Mouse (Mus musculus) hindbrain, embryonic 10.5 days (tissue): ENCODE results near the gene Prodh2. TPM values are rescaled to one million over a fixed set of nuclear protein-coding genes. Genes with fewer than 3 reads are reported as not detected.

Experiments used
- DNase-seq: peaks from one replicate; pipeline ENCODE4 v3.0.0-alpha.2; 2017; ENCODE audit warnings: low spot score
- H3K27ac ChIP-seq: fragments of 300-500 bp; sonication (generic); 2 replicates; pipeline ENCODE4 v1.5.1; 2016; ENCODE audit warnings: mild to moderate bottlenecking, moderate library complexity
- H3K27me3 ChIP-seq: fragments of 300-500 bp; sonication (generic); 2 replicates; pipeline ENCODE4 v1.6.1; 2016; ENCODE audit warnings: mild to moderate bottlenecking; ENCODE audit not compliant: poor library complexity, insufficient read depth, severe bottlenecking
- H3K36me3 ChIP-seq: fragments of 300-500 bp; sonication (generic); 2 replicates; pipeline ENCODE4 v1.6.1; 2016; ENCODE audit warnings: mild to moderate bottlenecking, moderate library complexity
- H3K4me1 ChIP-seq: fragments of 300-500 bp; sonication (generic); replicated peaks from 2 replicates; pipeline ENCODE4 v1.6.1; 2016; ENCODE audit warnings: mild to moderate bottlenecking
- H3K4me3 ChIP-seq: fragments of 300-500 bp; sonication (generic); 2 replicates; pipeline ENCODE4 v1.5.1; 2016; ENCODE audit warnings: mild to moderate bottlenecking, moderate library complexity
- H3K9me3 ChIP-seq: fragments of 300-500 bp; sonication (generic); 2 replicates; pipeline ENCODE4 v1.6.1; 2016; ENCODE audit warnings: mild to moderate bottlenecking, moderate library complexity
- WGBS: fragments of 180-500 bp; shearing (Covaris S2); methylation state at CpG from one replicate; pipeline ENCODE4 v1.1.7; 2016; 5-methylcytosine and 5-hydroxymethylcytosine counted together
- polyA plus RNA-seq: library from polyadenylated mRNA; unstranded; fragments of >200 nt; fragmentation: Nextera tagmentation; extraction: Ambion mirVana; gene quantifications from 2 replicates; pipeline ENCODE4 v1.2.1, GENCODE M21; 2016

The Prodh2 gene
- 0.40 TPM in 1 of 2 replicates, not detected in the other for polyA plus RNA-seq

DNA sequence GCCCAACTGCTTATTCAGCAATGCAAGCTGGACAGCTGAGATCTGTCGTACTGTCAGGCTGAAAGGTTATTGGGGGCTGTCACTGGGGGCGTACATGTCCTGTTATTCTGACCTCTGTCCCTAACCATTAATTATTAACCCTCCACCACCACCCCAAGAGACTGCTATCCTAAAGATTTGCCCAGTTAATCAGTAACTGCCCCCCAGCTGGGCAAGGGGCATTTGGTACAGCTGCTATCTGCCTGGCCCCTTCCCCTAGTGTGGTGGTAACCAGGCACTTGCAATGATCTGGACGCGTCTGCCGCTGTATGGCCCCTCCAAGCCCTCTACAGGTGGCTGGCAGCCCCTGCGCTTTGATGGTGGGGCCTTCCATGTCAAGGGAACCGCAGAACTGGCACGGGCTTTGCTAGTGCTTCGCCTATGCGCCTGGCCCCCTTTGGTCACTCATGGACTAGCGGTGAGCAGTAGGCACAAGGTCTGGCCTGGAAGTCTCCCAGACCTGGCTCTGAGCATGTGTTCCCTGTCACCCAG, at the start of gene Prodh2:
Gene Prodh2, plus strand, starts transcription at position 222 of the 531 bp plus-strand sequence.
- Histone ChIP-seq H3K27me3 (peaks cover 5% of the 10 kb centered on the region; the same call in 1 of the 2 replicates), H3K4me1 (peaks cover 4% of the 10 kb centered on the region; the same call in 1 of the 2 replicates), H3K4me3 (no peak within 1 kb of the TSS), H3K9me3 (no peaks in the 10 kb centered on the region), H3K36me3 (no peaks in the 10 kb centered on the region), H3K27ac (no peak within 1 kb of the TSS)
- no peak for DNase-seq
- 55% methylated on average over 11 of the region's 11 CpGs for WGBS

DNA sequence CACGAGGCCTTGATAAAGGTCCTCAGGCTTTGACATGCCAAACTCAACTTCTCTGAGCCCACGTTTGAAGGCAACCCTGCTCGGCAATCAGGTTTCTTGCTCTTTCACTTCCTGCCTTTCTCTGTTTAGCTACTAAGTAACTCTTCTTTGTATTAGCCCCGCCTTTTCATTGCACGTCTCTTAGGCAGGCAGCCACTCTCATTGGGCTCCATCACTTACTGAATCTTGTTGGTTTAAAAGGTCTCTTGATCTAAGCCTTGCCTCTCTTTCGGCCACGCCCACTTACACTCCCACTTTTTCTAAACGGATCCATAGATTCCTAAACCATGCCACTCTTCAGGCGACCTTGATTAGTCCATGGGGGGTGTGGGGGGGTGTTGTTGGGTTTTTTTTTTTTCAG, 49.7 kb upstream of the Prodh2 start:
- Histone ChIP-seq H3K27ac (no peak overlapping the region), H3K9me3 (peaks cover 21% of the 10 kb centered on the region; the same call in 1 of the 2 replicates), H3K27me3 (peaks cover 73% of the 10 kb centered on the region), H3K4me3 (peak overlapping the region; percentile 79), H3K36me3 (peaks cover 45% of the 10 kb centered on the region), H3K4me1 (peaks cover 31% of the 10 kb centered on the region)
- 23% methylated on average over 9 of the region's 9 CpGs for WGBS
- no peak for DNase-seq

DNA sequence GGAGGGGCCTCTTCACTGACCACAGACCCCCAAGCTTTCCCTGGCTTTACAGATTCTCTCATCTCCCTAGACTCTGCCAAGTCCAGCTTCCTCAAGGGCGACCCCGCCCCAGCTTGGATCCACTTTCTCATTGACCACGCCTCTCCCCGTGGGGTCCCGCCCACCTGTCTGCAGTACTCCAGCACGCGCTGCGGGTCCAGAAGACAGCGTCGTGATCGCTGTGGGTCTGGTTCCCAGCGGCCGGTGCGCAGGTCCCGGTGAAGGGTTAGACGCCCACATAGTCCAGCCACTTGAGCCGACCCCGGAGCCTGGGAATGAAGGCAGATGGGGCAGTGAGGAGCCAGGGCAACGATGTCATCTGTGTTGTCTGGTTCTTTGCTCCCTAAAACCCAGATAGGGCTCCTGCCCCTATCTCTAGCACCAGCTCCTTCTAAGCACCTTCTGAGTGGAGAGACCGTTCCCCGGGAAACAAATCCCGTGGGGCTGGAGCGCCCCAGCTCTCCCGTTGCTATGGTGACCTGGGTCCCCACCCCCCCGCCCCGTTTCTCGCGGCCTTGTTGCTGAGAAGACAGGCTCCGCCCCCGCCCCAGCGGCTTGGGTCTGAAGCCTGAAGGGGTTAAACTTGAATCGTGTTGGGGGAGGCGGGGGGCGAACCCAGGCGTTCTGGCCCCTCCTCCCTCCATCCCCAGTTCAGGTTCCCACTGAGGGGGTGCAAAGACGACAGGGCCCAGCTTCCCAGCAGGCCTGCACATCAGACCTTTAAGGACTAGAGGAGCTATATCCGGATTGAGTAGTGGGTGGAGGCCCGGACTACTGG, 49.1 kb upstream of the Prodh2 start:
- peak; percentile 80 for DNase-seq
- WGBS, result under 1% methylated on average over 38 of the region's 38 CpGs
- Histone ChIP-seq H3K36me3 (peaks cover 39% of the 10 kb centered on the region), H3K4me3 (peak overlapping the region; percentile 79), H3K9me3 (peaks cover 21% of the 10 kb centered on the region; the same call in 1 of the 2 replicates), H3K27ac (peak overlapping the region; percentile 90), H3K27me3 (peaks cover 73% of the 10 kb centered on the region), H3K4me1 (peaks cover 31% of the 10 kb centered on the region)

DNA sequence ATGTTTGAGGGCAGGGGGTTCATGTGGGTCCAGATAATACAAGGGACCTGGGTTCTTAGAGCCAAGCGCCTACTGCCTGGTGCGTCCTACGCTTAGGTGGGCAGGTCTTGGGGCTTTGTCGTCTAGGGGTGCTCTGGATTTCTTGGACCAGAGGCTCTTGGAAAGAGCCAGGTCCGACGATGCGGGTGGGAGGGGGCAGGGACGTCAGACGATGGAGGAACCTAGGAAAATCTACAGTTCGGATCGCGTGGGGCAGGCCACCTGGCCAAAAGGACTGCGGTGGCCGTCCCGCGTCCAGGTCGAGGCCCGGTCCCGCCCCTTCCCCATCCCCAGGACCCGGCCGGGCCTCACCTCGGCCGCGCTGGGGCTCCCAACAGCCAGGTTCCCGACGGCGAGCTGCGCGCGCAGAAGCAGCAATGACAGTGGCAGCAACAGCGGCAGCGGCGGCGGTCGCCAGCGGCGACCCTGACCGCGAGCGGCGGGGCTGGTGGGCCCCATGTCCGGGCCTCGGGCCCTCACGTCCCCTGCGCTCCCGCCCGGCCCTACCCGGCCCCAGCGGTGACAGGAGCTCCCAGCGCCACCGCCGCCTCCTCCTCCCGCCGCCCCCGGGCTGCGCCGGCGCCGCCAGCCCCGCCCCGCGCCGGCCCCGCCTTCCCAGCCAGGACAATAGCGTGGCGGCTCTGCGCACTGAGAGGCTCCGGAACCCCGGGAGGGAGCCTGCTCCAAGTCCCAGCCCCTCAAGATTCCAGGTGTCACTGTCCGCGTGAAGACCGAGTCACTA, 48.3 kb upstream of the Prodh2 start, which contains the start of gene Aplp1:
Gene Aplp1, minus strand, starts transcription at position 565 of the 781 bp plus-strand sequence.
- H3K36me3 ChIP-seq, result peaks cover 32% of the 10 kb centered on the region
- peaks cover 66% of the 10 kb centered on the region for H3K27me3 ChIP-seq
- under 1% methylated on average over 65 of the region's 72 CpGs for WGBS
- peaks cover 21% of the 10 kb centered on the region; the same call in 1 of the 2 replicates for H3K9me3 ChIP-seq
- H3K27ac ChIP-seq, result peak within 1 kb of the TSS; percentile 90
- DNase-seq, result peak; percentile 79
- peaks cover 31% of the 10 kb centered on the region for H3K4me1 ChIP-seq
- H3K4me3 ChIP-seq, result peak within 1 kb of the TSS; percentile 79

DNA sequence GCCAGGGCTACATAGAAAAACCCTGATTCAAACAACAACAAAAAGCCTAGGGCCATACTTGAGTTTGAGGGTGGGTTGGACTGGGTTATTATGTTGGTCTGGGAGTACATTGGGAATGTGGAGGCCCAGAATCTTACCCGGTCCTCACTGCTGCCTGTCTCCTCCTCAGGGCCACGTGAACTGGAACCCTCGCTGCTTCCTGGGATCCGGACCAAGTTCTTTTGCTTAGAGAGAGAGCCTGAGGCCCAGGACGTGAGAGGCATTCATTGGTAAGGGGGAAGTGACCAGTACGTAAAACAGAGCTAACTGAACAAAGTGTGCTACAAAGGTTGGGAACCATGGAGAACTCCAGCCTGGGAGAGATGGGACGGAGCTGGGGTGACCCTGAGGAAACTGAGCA, 43.2 kb upstream of the Prodh2 start:
- WGBS, result 78% methylated on average over 7 of the region's 7 CpGs
- peaks cover 67% of the 10 kb centered on the region for H3K27me3 ChIP-seq
- H3K9me3 ChIP-seq, result peaks cover 21% of the 10 kb centered on the region; the same call in 1 of the 2 replicates
- 0 out of 2 replicates have a peak, but pooled peaks cover 3% of the 10 kb centered on the region for H3K36me3 ChIP-seq
- no peak overlapping the region for H3K4me3 ChIP-seq
- peaks cover 22% of the 10 kb centered on the region for H3K4me1 ChIP-seq
- DNase-seq, result no peak
- H3K27ac ChIP-seq, result no peak overlapping the region

DNA sequence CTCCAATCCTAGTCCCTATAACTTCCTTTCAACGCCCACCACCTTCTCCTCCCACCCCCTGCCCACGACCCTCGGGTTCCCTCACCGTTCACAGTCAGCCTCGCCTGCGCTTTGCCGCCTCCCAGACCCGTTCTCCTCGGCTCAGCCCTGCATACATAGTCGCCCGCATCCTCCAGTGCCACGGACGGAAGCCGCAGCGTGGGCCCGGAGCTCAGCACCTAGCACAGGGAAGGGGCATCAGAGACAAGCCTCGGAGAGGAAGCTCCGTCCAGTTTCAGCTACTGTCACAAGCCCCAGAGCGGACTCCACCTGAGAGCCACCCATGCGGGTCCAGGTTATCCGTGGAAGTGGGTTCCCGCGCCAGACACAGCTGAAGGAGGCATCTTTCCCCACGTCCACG, 40.1 kb upstream of the Prodh2 start:
- H3K27me3 ChIP-seq, result peaks cover 82% of the 10 kb centered on the region
- WGBS, result 14% methylated on average over 25 of the region's 25 CpGs
- H3K27ac ChIP-seq, result no peak overlapping the region; the same call in 1 of the 2 replicates
- peak overlapping the region; percentile 32 for H3K4me3 ChIP-seq
- DNase-seq, result no peak
- peaks cover 36% of the 10 kb centered on the region for H3K4me1 ChIP-seq
- H3K9me3 ChIP-seq, result peaks cover 1% of the 10 kb centered on the region; the same call in 1 of the 2 replicates
- H3K36me3 ChIP-seq, result 0 out of 2 replicates have a peak, but pooled peaks cover under 1% of the 10 kb centered on the region

GRCm38 (mm10) chr7:30453766-30454165, 39.7 kb upstream of the Prodh2 start:
- DNase-seq, result no peak
- 2% methylated on average over 25 of the region's 25 CpGs for WGBS
- H3K27me3 ChIP-seq, result peaks cover 86% of the 10 kb centered on the region
- H3K27ac ChIP-seq, result no peak overlapping the region
- H3K4me1 ChIP-seq, result peaks cover 40% of the 10 kb centered on the region
- H3K4me3 ChIP-seq, result peak overlapping the region; percentile 32
- H3K9me3 ChIP-seq, result no peaks in the 10 kb centered on the region
- no peaks in the 10 kb centered on the region for H3K36me3 ChIP-seq

- H3K27ac ChIP-seq, result no peak overlapping the region
- DNase-seq, result no peak
- peaks cover 43% of the 10 kb centered on the region for H3K4me1 ChIP-seq
- H3K36me3 ChIP-seq, result no peaks in the 10 kb centered on the region
- peak overlapping the region; percentile 32 for H3K4me3 ChIP-seq
- H3K27me3 ChIP-seq, result peaks cover 91% of the 10 kb centered on the region
- 7% methylated on average over 6 of the region's 6 CpGs for WGBS
- no peaks in the 10 kb centered on the region for H3K9me3 ChIP-seq
Observed at GRCm38 (mm10) chr7:30454259-30454658, 39.2 kb upstream of the Prodh2 start.

DNA sequence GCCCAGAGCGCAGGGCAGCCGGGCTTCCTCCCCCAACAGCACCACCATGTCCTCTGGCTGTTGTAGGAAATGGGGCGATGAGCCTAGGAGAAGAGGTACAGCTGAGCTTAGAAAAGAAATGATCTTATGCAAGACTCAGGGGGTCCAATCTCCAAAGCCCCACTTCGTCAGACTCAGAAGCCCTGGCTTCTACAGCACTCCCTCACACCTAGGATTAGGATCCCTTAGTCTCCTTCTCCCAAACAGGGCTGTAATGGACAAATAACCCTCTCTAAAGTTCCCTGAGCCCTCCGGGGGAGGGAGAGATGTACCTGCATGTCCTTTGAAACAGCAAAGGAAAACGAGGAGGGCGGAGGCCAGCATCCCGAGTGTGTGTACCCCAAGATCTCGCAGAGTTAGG, 36.9 kb upstream of the Prodh2 start:
- H3K36me3 ChIP-seq, result no peaks in the 10 kb centered on the region
- peaks cover 100% of the 10 kb centered on the region for H3K27me3 ChIP-seq
- peak overlapping the region; percentile 48 for H3K4me3 ChIP-seq
- H3K27ac ChIP-seq, result peak overlapping the region; percentile 47
- H3K4me1 ChIP-seq, result peaks cover 51% of the 10 kb centered on the region
- no peak for DNase-seq
- under 1% methylated on average over 9 of the region's 9 CpGs for whole genome bisulfite sequencing
- no peaks in the 10 kb centered on the region for H3K9me3 ChIP-seq

GRCm38 (mm10) chr7:30456911-30457628, 36.4 kb upstream of the Prodh2 start:
- Histone ChIP-seq H3K36me3 (no peaks in the 10 kb centered on the region), H3K27ac (peak overlapping the region; percentile 47), H3K4me3 (peak overlapping the region; percentile 48), H3K4me1 (peaks cover 51% of the 10 kb centered on the region), H3K9me3 (no peaks in the 10 kb centered on the region), H3K27me3 (peaks cover 100% of the 10 kb centered on the region)
- WGBS, result under 1% methylated on average over 31 of the region's 31 CpGs
- peak; percentile 44 for DNase-seq

DNA sequence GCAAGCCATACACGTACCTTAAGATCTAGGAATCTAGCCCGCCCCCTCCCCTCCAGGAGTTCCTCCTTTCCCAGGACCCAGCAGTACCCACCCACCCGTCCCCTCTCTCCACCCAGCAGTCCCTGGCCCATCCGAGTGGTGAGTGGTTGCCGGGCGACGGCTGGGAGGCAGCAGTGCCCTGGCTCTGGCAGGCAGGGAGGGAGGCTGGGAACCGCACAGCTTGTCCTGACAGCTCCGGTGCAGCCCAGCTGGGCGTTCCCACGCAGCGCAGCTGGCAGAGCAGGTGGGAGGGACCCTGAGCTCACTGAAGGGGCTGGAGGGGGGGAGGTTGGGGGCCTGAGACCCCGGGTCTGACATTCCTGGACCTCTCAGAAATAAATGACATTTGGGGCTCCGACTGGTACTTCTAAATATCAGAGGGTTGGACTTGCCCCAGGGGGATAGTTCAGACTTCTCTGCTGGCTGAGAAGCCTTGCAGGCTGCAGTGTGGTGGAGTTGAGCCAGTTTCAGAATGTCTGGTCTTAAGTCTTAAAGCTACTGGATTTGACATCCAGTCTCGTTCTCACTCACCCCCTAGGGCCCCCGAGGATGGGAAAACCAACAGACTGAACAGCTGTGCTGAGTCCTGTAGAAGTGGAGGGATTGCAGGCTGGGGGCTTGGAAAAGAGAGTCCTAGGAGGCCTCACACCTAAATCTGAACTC, 35.6 kb upstream of the Prodh2 start, which contains the start of the genes Kirrel2 and Nphs1:
Gene Kirrel2, minus strand, starts transcription at position 62 of the 702 bp plus-strand sequence.
Gene Nphs1, plus strand, starts transcription at position 687 of the 702 bp plus-strand sequence.
- under 1% methylated on average over 16 of the region's 16 CpGs for WGBS
- peak; percentile 77 for DNase-seq
- Histone ChIP-seq H3K27ac (peak within 1 kb of the TSS; percentile 47), H3K4me1 (peaks cover 50% of the 10 kb centered on the region), H3K36me3 (no peaks in the 10 kb centered on the region), H3K9me3 (no peaks in the 10 kb centered on the region), H3K27me3 (peaks cover 100% of the 10 kb centered on the region), H3K4me3 (peak within 1 kb of the TSS; percentile 48)
